Mouse (Mus musculus): Measurements from ENCODE around the gene Cfap57.
"Not testable (repeated sequence)": the region's sequence is repeated elsewhere in the genome, so short reads cannot be mapped to it uniquely, and the experiment has no call there.

Cfap57 gene

DNA sequence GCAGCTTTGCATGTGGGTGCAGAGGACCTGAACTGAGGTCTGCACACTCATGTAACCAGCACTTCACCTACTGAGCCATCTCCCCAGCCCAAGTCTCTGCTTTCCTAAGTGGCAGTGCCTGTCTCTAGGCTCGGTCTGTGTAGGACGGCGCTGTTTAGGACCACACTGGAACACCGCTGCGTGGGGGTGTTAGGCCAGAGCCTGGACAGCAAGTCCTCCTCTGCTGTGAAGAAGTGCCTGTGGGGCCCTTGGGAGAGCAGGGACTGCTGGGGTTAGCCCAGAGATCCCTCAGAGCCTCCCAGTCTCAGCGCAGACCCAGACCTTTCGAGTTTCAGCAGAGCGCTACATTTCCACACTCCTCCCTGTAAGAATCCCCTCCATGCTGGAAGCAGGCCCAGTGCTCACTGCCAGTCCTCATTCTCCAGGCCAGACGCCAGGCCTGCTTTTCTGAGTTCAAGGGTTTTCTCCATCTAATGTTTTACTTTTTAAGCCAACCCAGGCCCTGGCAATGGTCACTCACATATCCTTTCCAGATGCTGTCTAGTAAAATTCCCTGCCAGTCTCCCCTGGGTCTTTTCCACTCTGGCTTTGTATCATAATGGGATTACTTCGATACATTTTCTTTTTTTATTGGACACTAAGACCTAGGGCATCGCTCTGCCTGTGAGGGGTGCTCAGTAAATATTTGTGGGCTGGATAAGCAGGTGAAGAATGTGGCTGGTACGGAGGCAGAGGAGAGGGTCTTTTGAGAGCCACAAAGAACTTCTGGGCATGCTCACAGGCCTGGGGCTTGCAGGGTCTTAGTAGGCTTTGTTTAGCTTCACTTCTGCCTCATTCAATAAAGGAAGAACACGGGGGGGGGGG lies 56.3 kb downstream of the Cfap57 start:
- no peak for DNase-seq

DNA sequence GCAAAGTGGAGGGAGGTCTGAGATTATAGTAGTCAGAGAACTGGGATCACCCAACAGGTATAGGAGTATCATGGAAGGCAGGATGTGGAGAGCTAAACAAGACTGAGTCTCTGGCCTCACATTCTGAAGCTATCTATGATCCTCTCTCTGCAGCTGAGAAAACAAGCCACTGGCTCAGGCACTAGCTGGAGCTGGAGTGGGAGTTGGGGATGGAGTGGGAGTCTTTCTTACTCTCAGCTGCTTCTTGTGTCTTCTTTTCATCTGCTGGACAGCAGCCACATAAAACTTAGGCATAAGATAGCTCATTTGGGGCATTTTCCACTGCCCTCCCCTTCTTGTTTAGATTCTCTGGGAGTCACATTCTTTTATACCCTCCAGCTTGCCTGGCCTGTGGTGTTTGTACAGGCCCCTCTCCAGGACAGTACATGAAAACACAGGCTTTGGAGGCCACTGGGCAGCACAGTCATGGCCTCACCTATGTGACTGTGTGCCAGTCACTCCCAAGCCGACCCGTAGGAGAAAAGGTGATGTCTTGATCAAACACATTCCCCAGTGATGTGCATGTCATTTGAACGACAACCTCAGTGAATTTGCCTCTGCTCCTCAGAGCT lies 67.4 kb downstream of the Cfap57 start:
- DNase-seq = no peak

DNA sequence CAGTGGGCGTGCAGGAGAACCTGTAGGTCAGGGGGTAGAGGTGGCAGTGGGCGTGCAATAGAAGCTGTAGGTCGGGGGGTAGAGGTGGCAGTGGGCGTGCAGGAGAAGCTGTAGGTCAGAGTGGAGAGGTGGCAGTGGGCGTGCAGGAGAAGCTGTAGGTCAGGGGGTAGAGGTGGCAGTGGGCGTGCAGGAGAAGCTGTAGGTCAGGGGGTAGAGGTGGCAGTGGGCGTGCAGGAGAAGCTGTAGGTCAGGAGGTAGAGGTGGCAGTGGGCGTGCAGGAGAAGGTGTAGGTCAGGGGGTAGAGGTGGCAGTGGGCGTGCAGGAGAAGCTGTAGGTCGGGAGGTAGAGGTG lies 72.5 kb downstream of the Cfap57 start:
- not testable (repeated sequence) for DNase-seq

DNA sequence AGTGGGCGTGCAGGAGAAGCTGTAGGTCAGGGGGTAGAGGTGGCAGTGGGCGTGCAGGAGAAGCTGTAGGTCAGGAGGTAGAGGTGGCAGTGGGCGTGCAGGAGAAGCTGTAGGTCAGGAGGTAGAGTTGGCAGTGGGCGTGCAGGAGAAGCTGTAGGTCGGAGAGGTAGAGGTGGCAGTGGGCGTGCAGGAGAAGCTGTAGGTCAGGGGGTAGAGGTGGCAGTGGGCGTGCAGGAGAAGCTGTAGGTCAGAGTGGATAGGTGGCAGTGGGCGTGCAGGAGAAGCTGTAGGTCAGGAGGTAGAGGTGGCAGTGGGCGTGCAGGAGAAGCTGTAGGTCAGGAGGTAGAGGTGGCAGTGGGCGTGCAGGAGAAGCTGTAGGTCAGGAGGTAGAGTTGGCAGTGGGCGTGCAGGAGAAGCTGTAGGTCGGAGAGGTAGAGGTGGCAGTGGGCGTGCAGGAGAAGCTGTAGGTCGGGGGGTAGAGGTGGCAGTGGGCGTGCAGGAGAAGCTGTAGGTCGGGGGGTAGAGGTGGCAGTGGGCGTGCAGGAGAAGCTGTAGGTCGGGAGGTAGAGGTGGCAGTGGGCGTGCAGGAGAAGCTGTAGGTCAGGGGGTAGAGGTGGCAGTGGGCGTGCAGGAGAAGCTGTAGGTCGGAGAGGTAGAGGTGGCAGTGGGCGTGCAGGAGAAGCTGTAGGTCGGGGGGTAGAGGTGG lies 73.0 kb downstream of the Cfap57 start:
- DNase-seq = peak; percentile 50

DNA sequence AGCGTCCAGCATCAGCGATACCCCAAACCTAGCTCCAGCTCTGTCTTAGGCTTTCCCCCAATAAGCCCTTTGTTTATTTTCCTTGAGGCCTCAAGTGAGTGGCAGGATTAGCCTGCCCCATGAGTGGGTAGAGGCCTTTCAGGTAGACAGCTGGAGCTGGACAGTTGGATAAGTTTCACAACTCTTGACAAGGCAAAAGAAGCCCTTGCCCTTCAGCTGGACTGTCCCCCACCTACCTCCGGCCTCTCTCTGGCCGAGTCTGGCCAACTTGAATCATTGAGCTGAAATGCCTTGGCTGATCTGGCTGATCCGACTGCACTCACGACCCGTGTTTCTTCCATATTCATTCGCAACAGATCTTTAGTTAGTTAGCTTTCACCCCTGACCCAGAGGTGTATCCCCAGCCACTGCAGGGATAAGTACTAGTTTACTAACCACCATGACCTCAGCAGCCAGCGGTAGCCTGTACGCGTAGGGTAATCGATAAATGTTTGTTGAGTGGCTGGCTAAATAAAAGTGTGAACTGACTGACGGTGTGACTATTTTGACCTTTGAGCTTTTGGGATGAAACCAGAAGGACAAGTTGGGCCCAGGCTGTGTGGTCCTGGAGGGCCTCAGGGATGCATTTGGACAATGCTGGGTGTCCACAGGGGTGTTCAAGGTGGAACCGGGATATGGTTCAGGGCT lies 76.0 kb downstream of the Cfap57 start:
- DNase-seq = no peak

DNA sequence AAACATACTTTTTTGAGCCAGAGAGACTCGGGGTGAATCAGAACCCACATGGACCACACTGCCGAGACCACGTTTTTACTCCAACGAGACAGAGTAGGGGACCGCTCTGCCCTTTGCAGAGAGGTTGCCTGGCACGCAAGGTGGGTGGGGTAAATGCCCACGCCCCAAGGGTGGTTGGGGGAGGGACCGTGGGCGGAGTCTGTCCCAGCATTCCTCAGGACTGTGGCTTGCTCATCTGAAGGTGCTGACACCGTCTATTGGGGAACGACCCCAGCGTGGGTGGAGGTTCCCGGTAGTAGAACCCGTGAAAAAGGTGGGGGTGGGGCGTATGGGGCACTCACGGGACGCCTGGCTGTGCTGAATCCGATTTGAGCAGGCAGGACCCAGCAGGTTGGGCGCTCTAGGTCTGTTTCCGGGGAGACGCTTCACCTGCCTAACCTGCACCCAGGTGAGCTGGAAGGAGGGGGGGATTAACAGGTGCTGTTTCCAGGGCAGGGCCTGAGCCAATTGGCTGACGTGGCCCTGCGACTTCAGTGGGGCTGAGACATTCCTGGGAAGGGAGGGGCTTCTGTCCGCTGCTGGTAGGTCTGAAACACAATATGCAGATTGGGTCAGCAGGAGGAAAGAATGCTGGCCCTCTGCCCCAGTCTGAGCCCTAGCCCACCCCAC lies 76.9 kb downstream of the Cfap57 start, which contains the start of gene Tmem125:
TSS of gene Tmem125 (minus strand) at position 453 of the 669 bp plus-strand sequence.
- peak; percentile 95 for DNase-seq

DNA sequence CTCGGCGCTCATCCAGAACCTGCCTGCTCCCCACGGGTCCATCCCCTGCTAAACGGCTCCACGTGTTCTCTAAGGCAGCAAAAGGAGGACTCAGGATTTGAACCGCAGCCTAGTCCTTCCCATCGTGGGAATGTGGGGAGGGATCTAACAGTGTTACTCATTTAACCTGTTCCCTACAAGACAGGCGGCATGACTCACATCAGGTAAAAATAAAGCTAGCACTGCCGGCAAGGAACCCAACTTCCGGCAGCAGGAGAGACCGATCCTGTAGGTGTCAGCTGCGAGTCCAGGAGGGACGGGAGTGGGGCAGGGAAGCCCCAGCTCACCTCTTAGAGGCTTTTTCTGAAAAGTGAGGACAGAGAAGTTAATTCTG lies 77.4 kb downstream of the Cfap57 start:
- DNase-seq = peak; percentile 85

DNA sequence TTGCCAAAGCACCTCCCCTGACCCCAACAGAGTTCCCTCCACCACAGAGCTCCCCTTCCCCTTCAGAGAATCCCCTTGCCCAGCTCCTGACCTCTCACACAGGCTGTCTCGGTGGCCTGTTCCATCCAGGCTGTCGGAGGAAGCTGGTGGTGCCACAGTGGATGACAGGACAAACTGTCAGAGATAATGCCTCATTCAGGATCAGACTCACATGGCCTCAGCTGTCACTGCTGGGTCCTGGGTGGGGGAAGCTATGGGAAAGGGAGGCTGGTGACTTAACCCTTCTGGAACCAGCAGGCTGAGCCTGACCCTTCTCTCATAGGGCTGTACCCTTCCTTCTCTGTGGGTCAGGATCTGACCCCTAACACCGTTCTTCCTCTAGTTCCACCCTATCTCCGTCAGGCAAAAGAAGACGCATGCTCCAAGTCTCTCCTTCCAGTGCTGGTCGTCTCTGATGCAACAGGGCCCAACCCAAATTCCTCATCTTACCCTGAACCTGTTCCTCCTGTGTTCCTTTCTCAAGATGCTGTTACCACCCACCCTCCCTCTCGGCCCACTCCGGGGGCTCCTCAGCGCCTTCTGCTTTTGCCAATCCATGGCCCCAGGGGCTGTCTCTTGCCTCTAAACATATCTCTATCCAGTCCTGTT lies 77.9 kb downstream of the Cfap57 start:
- no peak for DNase-seq

DNA sequence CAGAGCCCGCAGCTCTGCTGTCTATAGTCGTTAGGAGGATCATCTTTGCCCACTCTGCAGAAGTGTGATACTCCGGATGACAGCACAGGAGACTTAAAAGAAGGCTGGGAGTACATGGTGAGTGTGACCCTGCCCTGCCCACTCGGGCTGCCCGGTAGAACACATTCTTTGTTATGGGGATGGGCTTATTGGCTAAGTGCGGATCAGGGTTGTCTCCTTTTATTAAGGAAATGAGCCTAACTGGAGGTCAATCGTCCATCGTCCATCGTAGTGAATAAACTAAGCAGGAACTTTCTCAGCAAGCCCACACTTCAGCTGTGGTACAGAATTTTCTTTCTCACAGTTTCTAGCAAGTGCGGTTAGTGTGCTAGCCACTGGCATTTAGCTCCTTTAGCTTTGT lies 80.7 kb downstream of the Cfap57 start:
- DNase-seq = no peak

DNA sequence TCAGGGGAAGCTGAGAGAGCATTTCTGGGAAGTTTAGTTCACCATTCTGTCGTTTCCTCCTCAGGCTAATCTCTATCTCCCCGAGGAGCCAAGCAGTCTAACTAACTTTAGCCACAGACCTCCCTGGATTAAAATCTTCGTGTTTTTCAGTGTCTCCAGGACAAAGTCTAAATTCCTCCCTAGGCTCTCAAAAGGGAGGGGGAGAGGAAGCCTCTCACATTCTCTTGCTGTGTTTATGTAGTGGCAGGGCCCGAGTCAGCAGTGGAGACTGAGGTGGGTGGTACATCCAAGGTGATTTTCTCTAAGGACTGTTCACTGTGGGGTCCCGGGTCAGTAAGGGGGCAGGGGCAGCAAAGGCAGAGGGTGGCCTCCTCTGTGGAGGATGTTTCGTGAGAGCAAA lies 82.8 kb downstream of the Cfap57 start:
- peak; percentile 65 for DNase-seq

DNA sequence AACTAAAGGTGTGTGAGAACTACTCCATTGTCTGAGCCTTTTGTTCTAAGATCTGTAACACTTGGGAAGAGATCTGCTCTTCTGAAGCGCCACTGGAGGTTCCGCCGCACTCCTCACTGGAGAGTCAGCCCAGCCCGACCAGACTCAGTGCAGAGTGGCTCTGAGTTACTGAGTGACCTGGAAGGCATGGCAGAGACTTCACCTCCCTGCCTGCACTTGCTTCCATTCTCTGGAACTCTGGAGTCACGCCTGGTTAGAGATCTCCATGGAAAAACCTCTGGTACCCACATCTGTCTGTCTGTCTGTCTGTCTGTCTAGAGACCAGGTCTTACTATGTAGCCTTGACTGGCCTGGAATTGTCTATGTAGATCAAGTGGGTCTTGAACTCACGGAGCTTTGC lies 85.0 kb downstream of the Cfap57 start:
- peak; percentile 58 for DNase-seq

DNA sequence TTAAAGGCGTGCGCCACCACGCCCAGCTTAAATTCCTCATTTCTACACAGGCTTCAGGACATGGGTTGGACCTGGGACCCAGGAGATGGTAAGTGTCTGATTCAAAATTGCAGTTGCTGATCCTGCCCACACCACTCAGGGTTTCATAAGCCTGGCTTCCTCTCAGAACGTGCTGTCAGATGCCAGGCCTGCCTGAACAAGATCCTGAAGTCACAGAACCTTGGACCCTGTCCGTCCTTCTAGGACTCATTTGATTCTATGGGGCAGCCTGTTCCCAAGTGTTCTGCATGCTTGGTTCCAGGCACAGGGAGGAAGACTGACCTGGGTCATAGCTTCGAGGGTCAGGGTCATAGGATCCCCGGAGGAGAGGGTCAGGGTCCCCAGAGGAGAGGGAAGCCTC lies 87.0 kb downstream of the Cfap57 start:
- DNase-seq = peak; percentile 86

DNA sequence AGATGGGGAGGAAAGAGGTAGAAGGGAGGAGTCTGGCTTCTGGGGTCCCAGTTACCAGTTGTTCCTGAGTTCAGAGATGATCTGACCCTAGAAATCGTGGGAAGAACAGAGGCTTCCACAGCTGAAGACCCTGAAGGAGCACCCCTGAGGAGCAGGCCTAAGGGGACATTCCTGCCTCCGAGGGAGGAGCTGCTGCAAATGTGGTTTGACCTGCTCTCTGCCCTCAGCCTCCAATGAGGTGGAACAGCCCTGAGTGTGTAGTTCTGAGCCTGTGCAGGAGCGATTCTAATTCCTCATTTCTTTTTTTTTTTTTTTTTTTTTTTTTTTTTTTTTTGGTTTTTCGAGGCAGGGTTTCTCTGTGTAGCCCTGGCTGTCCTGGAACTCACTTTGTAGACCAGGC lies 87.4 kb downstream of the Cfap57 start:
- DNase-seq = peak; percentile 75

DNA sequence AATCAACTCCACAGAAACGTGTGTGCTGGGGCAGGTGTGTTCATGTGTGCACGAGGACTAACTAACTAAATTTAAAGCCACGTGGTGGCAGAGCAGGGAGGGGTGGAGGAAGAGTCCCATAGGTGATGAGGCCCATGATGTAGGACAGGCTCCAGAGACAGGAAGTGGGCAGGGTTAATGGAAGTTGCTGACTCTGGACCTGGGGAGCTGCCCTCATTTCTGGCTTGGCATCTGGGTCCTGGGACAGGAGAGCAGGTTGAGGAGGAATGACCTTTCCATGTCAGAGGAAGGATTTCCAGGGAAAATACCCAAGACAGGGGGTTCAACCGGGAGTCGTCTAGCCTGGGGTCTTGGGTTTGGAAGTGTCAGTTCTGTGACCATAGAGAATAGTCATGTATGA lies 87.9 kb downstream of the Cfap57 start:
- DNase-seq = no peak

DNA sequence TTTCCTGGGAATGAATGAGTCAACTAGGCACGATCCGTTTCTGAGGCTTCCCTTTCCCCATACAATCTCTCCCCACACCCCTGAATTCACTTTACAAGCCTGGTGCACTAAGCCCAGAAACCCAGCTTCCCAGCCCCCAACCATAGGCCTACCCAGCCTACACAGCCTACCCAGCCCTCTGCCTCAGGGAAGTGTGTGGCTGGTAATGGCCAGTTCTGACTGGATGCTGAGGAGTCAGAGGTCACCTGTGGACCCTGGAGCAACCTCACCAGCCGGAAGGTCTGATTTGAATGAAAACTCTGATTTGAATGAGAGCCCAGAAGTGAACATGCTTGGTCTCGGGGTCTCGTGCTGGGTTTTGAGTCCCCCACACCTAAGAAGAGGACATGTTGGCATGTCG lies 92.9 kb downstream of the Cfap57 start:
- DNase-seq = peak; percentile 77

DNA sequence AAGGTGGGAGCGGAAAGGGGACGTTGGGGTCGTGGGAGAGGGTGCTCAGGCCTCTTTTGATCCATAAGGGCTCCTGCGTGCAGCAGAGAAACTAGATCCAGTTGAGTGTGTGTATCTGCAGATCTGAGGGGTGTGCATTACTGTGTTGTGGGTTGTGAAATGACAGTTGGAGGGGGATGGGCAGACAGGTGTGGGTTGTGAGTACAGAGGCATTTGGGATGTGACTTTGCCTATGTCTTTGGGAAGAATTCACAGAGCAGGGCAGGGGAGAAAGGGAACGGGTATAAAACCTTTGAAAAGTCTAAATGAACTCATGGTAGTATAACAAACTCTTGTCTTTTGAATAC lies 93.3 kb downstream of the Cfap57 start:
- no peak for DNase-seq

DNA sequence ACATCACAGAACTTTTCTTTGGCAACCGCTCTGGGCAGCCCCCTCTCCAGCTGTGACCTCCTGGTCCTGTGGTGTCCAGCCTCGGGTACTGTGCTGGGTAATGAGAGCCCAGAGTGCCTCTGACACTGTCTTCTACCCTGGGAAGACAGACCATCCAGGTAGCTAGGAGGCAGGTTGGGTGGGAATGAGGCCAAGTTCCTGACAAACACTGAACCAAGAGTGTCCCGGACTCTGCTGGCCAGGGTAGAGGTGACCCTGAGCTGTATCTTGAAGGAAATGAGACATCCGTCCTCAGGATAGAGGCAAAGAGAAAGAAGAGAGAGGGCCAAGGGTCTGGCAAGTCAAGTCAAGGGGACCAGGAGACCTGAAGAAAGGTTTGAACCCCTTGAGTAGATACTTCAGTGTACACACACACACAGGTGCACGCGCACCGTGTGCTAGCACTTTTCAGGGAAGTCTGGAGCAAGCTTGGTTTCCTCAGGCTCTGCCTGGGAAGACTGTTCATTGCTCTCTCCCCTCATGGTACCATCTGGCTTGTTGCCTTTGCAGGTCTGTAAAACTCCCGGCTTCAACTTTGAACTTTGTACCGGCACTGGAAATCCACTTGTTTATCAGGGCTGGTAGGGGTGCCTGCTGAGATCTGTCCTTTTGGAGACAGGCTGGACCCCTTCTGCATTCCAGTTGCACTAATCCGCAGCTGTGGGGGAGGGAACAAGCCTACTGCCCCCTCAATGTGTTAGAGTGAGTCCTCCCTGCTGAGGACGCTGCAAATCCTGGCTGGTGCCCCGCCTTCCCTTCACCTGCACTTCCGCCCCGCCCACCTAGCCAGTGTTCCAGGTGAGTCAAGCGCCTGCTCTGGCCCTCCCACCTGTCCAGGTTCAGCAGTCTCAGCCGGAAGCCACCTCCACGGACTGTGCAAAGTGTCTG lies 93.9 kb downstream of the Cfap57 start, which contains the start of gene 2610528J11Rik:
TSS of gene 2610528J11Rik (plus strand) at position 592 of the 927 bp plus-strand sequence.
- DNase-seq = peak; percentile 94

DNA sequence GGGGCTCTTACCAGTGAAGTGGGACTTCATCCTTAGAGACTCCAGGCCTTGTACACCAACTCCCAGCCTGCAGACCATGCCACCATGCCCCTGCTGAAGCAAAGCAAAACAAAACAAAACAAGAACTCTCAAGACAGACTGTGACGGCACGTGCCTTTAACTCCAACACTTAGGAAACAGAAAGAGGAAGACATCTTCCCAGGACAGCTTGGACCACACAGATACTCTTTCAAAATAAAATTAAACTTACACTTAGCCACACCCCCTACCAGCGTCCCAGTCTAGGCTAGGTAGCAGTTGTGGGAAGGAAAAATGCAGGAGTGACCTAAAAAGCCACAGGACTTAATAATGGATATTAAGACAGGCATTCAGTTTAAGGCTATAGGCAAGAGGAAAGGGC lies 94.8 kb downstream of the Cfap57 start:
- no peak for DNase-seq

DNA sequence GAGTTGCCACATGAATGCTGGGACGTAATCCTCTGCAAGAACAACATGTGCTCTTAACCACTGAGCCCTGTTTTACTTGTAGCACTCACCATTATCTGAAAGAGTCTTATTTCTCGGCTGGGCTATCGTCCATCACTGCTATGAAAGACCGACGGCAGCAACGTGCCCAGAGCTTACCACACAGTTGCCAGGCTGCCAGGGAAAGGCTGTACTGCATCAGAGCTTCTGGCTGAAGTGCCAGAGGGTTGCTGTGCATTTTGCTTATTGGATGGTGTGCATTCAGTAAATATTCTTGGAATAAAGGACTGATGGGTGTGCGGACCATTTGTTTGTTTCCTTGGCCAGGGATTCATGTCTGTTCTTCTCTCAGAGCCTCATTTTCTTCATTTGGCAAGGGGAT lies 96.6 kb downstream of the Cfap57 start:
- DNase-seq = no peak

DNA sequence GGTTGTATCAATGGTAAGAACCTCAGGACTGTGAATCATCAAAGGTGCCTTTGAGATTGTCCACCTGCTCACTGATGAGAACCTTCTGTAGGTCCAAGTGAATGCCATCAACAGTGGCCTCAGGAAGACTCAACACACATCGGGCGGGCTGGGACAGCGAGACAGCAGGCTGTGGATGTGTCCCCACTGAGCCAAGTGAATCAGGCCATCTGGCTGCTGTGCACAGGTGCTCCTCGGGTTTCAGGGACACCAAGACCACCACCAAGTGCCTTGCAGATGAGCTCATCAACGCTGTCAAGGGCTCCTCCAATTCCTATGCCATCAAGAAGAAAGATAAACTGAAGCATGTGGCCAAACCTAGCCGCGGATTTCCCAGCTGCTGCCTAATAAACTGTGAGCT lies 98.3 kb downstream of the Cfap57 start:
- DNase-seq = no peak

DNA sequence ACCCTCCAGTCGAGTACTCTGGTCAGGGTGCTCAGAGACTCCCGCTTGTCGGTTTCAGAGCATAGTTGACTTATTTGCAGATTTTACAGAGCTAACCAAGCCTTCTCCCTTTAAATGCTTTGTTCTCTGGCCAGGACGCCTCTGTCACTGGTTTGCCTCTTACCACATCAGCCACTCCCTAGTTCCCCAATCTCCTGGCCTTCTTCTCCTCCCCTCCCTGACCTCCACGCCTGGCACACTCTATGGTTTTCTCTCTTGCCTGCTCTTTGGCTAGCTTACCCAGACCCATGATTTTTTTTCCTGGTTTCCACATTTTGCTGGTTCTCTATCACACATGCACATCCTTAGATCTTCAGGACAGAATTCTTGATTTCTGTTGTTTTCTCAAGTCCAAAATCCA lies 102.4 kb downstream of the Cfap57 start:
- DNase-seq = no peak
